Mouse (Mus musculus) MEL (cell line): ENCODE results near the gene 4931428F04Rik. TPM values are rescaled to one million over a fixed set of nuclear protein-coding genes. Genes with fewer than 3 reads are reported as not detected.

Experiments used
- DNase-seq: peaks from one replicate; pipeline ENCODE4 v3.0.0; 2011; ENCODE audit warnings: low read depth, low spot score
- H3K27ac ChIP-seq: 2 replicates; pipeline ENCODE4 v1.5.1; 2012; ENCODE audit warnings: low read depth, mild to moderate bottlenecking, control low read depth, low read length, moderate library complexity; ENCODE audit not compliant: control insufficient read depth
- H3K27me3 ChIP-seq, 2 experiments: fragments of 150-350 bp in 1 of 2; sonication (generic) in 1 of 2; 2 replicates each; pipeline ENCODE4 v1.6.1; 2012; ENCODE audit warnings: low read length in 2 of 2, mild to moderate bottlenecking in 2 of 2, improper control_type of control experiment in 1 of 2, moderate library complexity in 1 of 2; ENCODE audit not compliant: insufficient read depth in 2 of 2, control insufficient read depth in 1 of 2
- H3K36me3 ChIP-seq, 2 experiments: 2 replicates each; pipeline ENCODE4 v1.6.1; 2012 to 2014; ENCODE audit warnings: low read length in 2 of 2, improper control_type of control experiment in 1 of 2, inconsistent platforms in 1 of 2, mild to moderate bottlenecking in 1 of 2; ENCODE audit not compliant: insufficient read depth in 2 of 2, control insufficient read depth in 1 of 2
- H3K4me1 ChIP-seq, 2 experiments: fragments of 150-350 bp in 1 of 2; sonication (generic) in 1 of 2; 2 replicates each; pipeline ENCODE4 v1.6.1; 2012; ENCODE audit warnings: low read length in 2 of 2, improper control_type of control experiment in 1 of 2, mild to moderate bottlenecking in 1 of 2; ENCODE audit not compliant: insufficient read depth in 2 of 2, control insufficient read depth in 1 of 2
- H3K4me3 ChIP-seq, 2 experiments: fragments of 150-350 bp in 1 of 2; sonication (generic) in 1 of 2; 2 replicates each; pipeline ENCODE4 v1.5.1; 2012; ENCODE audit warnings: low read depth in 2 of 2, low read length in 2 of 2, mild to moderate bottlenecking in 2 of 2, moderate library complexity in 2 of 2, control low read depth in 1 of 2, improper control_type of control experiment in 1 of 2; ENCODE audit not compliant: control insufficient read depth in 1 of 2, insufficient read depth in 1 of 2
- H3K79me2 ChIP-seq: 2 replicates; pipeline ENCODE4 v1.6.1; 2012; ENCODE audit warnings: mild to moderate bottlenecking, low read length, moderate library complexity; ENCODE audit not compliant: control insufficient read depth, poor library complexity, insufficient read depth
- H3K9ac ChIP-seq: 2 replicates; pipeline ENCODE4 v1.6.1; 2012; ENCODE audit warnings: low read depth, mild to moderate bottlenecking, control low read depth, low read length, moderate library complexity; ENCODE audit not compliant: control insufficient read depth, poor library complexity, severe bottlenecking
- H3K9me3 ChIP-seq: fragments of 150-350 bp; sonication (generic); replicated peaks from 2 replicates; pipeline ENCODE4 v1.6.1; 2012; ENCODE audit warnings: mild to moderate bottlenecking, low read length, improper control_type of control experiment, moderate library complexity; ENCODE audit not compliant: insufficient read depth
- BHLHE40 ChIP-seq: IDR thresholded peaks from 2 replicates; pipeline ENCODE4 v1.6.1; 2012; ENCODE audit warnings: low read depth, mild to moderate bottlenecking, inconsistent platforms, low read length, improper control_type of control experiment, borderline replicate concordance
- CHD2 ChIP-seq: IDR thresholded peaks from 2 replicates; pipeline ENCODE4 v1.6.1; 2011; ENCODE audit warnings: low read length, improper control_type of control experiment
- CTCF ChIP-seq, 3 experiments: IDR thresholded peaks in 2 of 3; conservative IDR thresholded peaks in 1 of 3; 2 replicates each; pipeline ENCODE4 v1.5.1; 2011 to 2012; ENCODE audit warnings: low read length in 3 of 3, low read depth in 2 of 3, mild to moderate bottlenecking in 2 of 3, improper control_type of control experiment in 1 of 3, inconsistent platforms in 1 of 3, mixed read lengths in 1 of 3, moderate library complexity in 1 of 3; ENCODE audit not compliant: control insufficient read depth in 1 of 3, insufficient read depth in 1 of 3, poor library complexity in 1 of 3, severe bottlenecking in 1 of 3
- E2F4 ChIP-seq: IDR thresholded peaks from 2 replicates; pipeline ENCODE4 v1.6.1; 2011; ENCODE audit warnings: low read depth, low read length, improper control_type of control experiment, borderline replicate concordance
- JUND ChIP-seq: IDR thresholded peaks from 2 replicates; pipeline ENCODE4 v1.6.1; 2011; ENCODE audit warnings: low read depth, mild to moderate bottlenecking, improper control_type of control experiment, low read length
- KAT2A ChIP-seq: conservative IDR thresholded peaks from 2 replicates; pipeline ENCODE4 v1.6.1; 2012; ENCODE audit warnings: low read depth, low read length, improper control_type of control experiment, inconsistent platforms
- MAFK ChIP-seq: IDR thresholded peaks from 2 replicates; pipeline ENCODE4 v1.6.1; 2011; ENCODE audit warnings: low read depth, mild to moderate bottlenecking, low read length, improper control_type of control experiment, borderline replicate concordance
- MAX ChIP-seq: IDR thresholded peaks from 2 replicates; pipeline ENCODE4 v1.6.1; 2011; ENCODE audit warnings: low read length, improper control_type of control experiment
- MAZ ChIP-seq: IDR thresholded peaks from 2 replicates; pipeline ENCODE4 v1.6.1; 2012; ENCODE audit warnings: low read depth, mild to moderate bottlenecking, inconsistent platforms, low read length, improper control_type of control experiment
- MEF2A ChIP-seq: IDR thresholded peaks from 2 replicates; pipeline ENCODE4 v1.6.1; 2014; ENCODE audit warnings: low read depth, mild to moderate bottlenecking, inconsistent platforms, low read length, improper control_type of control experiment; ENCODE audit not compliant: poor library complexity, insufficient replicate concordance, severe bottlenecking; ENCODE audit errors: extremely low read depth
- MXI1 ChIP-seq: IDR thresholded peaks from 2 replicates; pipeline ENCODE4 v1.6.1; 2011; ENCODE audit warnings: mild to moderate bottlenecking, low read depth, low read length, improper control_type of control experiment
- MYC ChIP-seq: IDR thresholded peaks from 2 replicates; pipeline ENCODE4 v1.6.1; 2011; ENCODE audit warnings: low read depth, mild to moderate bottlenecking, low read length, improper control_type of control experiment, moderate library complexity
- NELFE ChIP-seq: IDR thresholded peaks from 2 replicates; pipeline ENCODE4 v1.6.1; 2011; ENCODE audit warnings: low read depth, low read length, improper control_type of control experiment
- NRF1 ChIP-seq: IDR thresholded peaks from 2 replicates; pipeline ENCODE4 v1.6.1; 2014; ENCODE audit warnings: low read depth, mild to moderate bottlenecking, inconsistent platforms, low read length, improper control_type of control experiment, moderate library complexity; ENCODE audit not compliant: poor library complexity, insufficient read depth, severe bottlenecking
- POLR2A ChIP-seq, 2 experiments: IDR thresholded peaks; 2 replicates each; pipeline ENCODE4 v1.6.1; 2011 to 2012; ENCODE audit warnings: low read length in 2 of 2, mild to moderate bottlenecking in 2 of 2, control low read depth in 1 of 2, improper control_type of control experiment in 1 of 2, low read depth in 1 of 2, moderate library complexity in 1 of 2; ENCODE audit not compliant: control insufficient read depth in 1 of 2, insufficient read depth in 1 of 2, poor library complexity in 1 of 2
- POLR2AphosphoS2 ChIP-seq: IDR thresholded peaks from 2 replicates; pipeline ENCODE4 v1.6.1; 2011; ENCODE audit warnings: low read length, improper control_type of control experiment
- RAD21 ChIP-seq: IDR thresholded peaks from 2 replicates; pipeline ENCODE4 v1.6.1; 2011; ENCODE audit warnings: mild to moderate bottlenecking, low read depth, low read length, improper control_type of control experiment
- RCOR1 ChIP-seq: IDR thresholded peaks from 2 replicates; pipeline ENCODE4 v1.6.1; 2012; ENCODE audit warnings: low read depth, mild to moderate bottlenecking, inconsistent platforms, low read length, improper control_type of control experiment
- SIN3A ChIP-seq: IDR thresholded peaks from 2 replicates; pipeline ENCODE4 v1.6.1; 2012; ENCODE audit warnings: low read length, improper control_type of control experiment, inconsistent platforms
- TAL1 ChIP-seq: IDR thresholded peaks from 2 replicates; pipeline ENCODE4 v1.6.1; 2012; ENCODE audit warnings: mild to moderate bottlenecking, inconsistent platforms, low read length, moderate library complexity, mixed read lengths
- TCF12 ChIP-seq: IDR thresholded peaks from 2 replicates; pipeline ENCODE4 v1.6.1; 2014; ENCODE audit warnings: low read depth, mild to moderate bottlenecking, inconsistent platforms, low read length, improper control_type of control experiment, moderate library complexity
- USF1 ChIP-seq: IDR thresholded peaks from 2 replicates; pipeline ENCODE4 v1.6.1; 2014; ENCODE audit warnings: low read depth, mild to moderate bottlenecking, inconsistent platforms, low read length, improper control_type of control experiment, moderate library complexity
- USF2 ChIP-seq, 2 experiments: IDR thresholded peaks; 2 replicates each; pipeline ENCODE4 v1.6.1; 2011 to 2012; ENCODE audit warnings: improper control_type of control experiment in 2 of 2, low read length in 2 of 2, borderline replicate concordance in 1 of 2, inconsistent platforms in 1 of 2, low read depth in 1 of 2, mild to moderate bottlenecking in 1 of 2; ENCODE audit not compliant: insufficient read depth in 1 of 2
- ZKSCAN1 ChIP-seq: IDR thresholded peaks from 2 replicates; pipeline ENCODE4 v1.6.1; 2012; ENCODE audit warnings: low read depth, mild to moderate bottlenecking, inconsistent platforms, low read length, improper control_type of control experiment, moderate library complexity
- ZNF384 ChIP-seq: IDR thresholded peaks from 2 replicates; pipeline ENCODE4 v1.6.1; 2012; ENCODE audit warnings: low read depth, mild to moderate bottlenecking, inconsistent platforms, low read length, improper control_type of control experiment
- polyA plus RNA-seq, 2 experiments: library from polyadenylated mRNA; stranded (reverse) in 1 of 2; unstranded in 1 of 2; fragments of >175 nt in 1 of 2; fragments of >200 nt in 1 of 2; gene quantifications; 2 replicates each; pipeline versions ENCODE4 v1.2.1 to v1.2.4; 2012; ENCODE audit warnings: low replicate concordance in 2 of 2, low read depth in 1 of 2; ENCODE audit not compliant: insufficient read length in 2 of 2, insufficient read depth in 1 of 2, missing spikeins in 1 of 2
- total RNA-seq: library from RNA; depleted of rRNA; stranded (reverse); fragments of 300-350 nt; gene quantifications from 2 replicates; pipeline ENCODE4 v1.2.3, GENCODE M21; 2012

The 4931428F04Rik gene
- total and polyA plus RNA-seq, 3 experiments = 8.2 to 13.0 TPM; not detected in 1

DNA sequence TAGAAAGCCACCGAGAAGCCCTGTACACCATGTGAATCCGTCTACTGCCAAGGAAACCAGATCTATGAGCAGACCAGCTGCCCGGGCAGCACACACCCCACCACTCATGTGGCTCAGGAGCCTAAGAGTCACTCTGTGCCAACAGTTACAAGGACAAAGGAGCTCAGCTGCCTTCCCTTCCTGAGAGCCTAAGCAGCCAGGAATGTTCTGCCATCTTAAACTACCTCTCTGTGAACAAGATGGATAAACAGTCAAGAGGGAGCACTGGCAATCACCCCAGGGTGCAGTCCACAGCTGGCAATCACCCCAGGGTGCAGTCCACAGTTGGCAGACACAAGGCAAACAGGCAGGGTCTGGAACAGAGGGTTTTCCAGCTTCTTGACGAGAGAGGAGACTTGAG lies 28.3 kb upstream of the 4931428F04Rik start:
- Histone ChIP-seq H3K27me3 (no peaks in the 10 kb centered on the region), H3K9me3 (no peaks in the 10 kb centered on the region), H3K4me3 (no peak overlapping the region), H3K36me3 (peaks cover 0 to 24% of the 10 kb centered on the region in 2 experiments; a peak in 2 of 4 replicates), H3K27ac (no peak overlapping the region), H3K9ac (no peak overlapping the region), H3K79me2 (no peaks in the 10 kb centered on the region), H3K4me1 (peaks cover 9 to 24% of the 10 kb centered on the region in 2 experiments)
- TF ChIP-seq MYC (no peak), MXI1 (no peak), KAT2A (no peak), MEF2A (no peak), NELFE (no peak), MAX (no peak), E2F4 (no peak), SIN3A (no peak), RCOR1 (no peak), USF1 (no peak), MAZ (no peak), TAL1 (no peak), MAFK (no peak), ZKSCAN1 (no peak)
- no peak for DNase-seq

DNA sequence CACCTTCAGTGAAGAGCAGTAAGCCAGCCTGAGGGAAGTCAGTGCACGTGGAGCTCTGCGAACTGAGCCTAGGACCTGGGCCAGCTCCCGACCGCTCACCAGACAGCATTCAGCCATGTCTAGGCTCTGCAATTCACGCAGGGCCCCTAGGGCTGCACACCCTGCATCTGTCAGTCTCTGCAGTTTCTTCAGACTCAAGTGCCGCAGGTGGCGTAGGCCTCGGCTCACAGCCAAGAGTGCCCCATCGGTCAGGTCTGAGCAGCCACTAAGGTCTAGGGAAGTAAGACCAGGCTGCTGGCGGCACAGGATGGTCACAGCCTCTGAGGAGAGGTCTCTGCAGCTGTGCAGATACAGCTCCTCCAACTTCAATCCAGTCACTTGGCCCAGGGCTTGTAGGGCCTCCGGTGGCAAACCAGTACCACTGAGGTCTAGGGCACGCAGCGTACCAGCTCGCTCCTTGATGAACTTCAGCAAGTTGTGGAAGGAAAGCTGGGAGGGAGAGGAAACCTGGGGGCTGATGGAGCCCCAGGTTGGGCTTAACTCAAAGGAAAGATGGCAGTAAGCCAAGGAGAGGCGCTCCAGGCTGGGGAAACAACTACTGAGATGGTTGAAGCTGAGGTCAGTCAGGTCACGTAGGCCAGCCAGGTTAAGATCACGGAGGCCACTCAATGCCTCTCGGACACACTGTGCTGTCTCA lies 25.6 kb upstream of the 4931428F04Rik start:
- no peak overlapping the region for H3K27ac ChIP-seq
- no peak overlapping the region for H3K9ac ChIP-seq
- H3K4me3 ChIP-seq = no peak overlapping the region
- H3K79me2 ChIP-seq = no peaks in the 10 kb centered on the region
- DNase-seq = no peak
- peaks cover 22 to 32% of the 10 kb centered on the region in 2 experiments for H3K4me1 ChIP-seq
- H3K9me3 ChIP-seq = no peaks in the 10 kb centered on the region
- H3K27me3 ChIP-seq = no peaks in the 10 kb centered on the region
- peaks cover 0 to 26% of the 10 kb centered on the region in 2 experiments; a peak in 2 of 4 replicates for H3K36me3 ChIP-seq
- TF ChIP-seq BHLHE40 (no peak), ZNF384 (no peak), POLR2A (IDR thresholded peaks at IDR 0.05; ENCODE audit: control insufficient read depth in 1 of 2, insufficient read depth in 1 of 2, low read depth in 1 of 2, low read length in 2 of 2, poor library complexity in 1 of 2) (no peak), CHD2 (no peak), TCF12 (no peak), NRF1 (no peak), POLR2AphosphoS2 (no peak), USF2 (IDR thresholded peaks at IDR 0.05; ENCODE audit: borderline replicate concordance in 1 of 2, insufficient read depth in 1 of 2, low read depth in 1 of 2, low read length in 2 of 2) (no peak), ZKSCAN1 (no peak), USF1 (no peak), MXI1 (no peak), JUND (no peak), RAD21 (no peak), MYC (no peak), MAX (no peak), CTCF (IDR thresholded peaks at IDR 0.05 in 2 of 3, conservative IDR thresholded peaks at IDR 0.05 in 1 of 3; ENCODE audit: control insufficient read depth in 1 of 3, insufficient read depth in 1 of 3, low read depth in 2 of 3, low read length in 3 of 3, poor library complexity in 1 of 3, severe bottlenecking in 1 of 3) (no peak), E2F4 (no peak), TAL1 (no peak), MAFK (no peak)
- TF ChIP-seq, all 39 proteins: peak for 0
